Mouse (Mus musculus) G1E (cell line): ENCODE data around the gene Mxra7.

Source experiments
- CTCF ChIP-seq: IDR thresholded peaks from 2 replicates; pipeline ENCODE4 v1.5.1; 2012; ENCODE audit warnings: low read depth, low read length, inconsistent platforms, mixed read lengths
- GATA1 ChIP-seq: IDR thresholded peaks from 2 replicates; pipeline ENCODE4 v1.6.1; 2012; ENCODE audit warnings: borderline replicate concordance, low read length, inconsistent platforms, mixed read lengths
- GATA2 ChIP-seq: IDR thresholded peaks from 2 replicates; pipeline ENCODE4 v1.6.1; 2012; ENCODE audit warnings: low read depth, low read length, inconsistent platforms, borderline replicate concordance
- POLR2AphosphoS5 ChIP-seq: IDR thresholded peaks from 2 replicates; pipeline ENCODE4 v1.6.1; 2012; ENCODE audit warnings: low read depth, low read length, inconsistent platforms; ENCODE audit not compliant: insufficient replicate concordance
- TAL1 ChIP-seq: conservative IDR thresholded peaks from 2 replicates; pipeline ENCODE4 v1.6.1; 2012; ENCODE audit warnings: low read depth, low read length, inconsistent platforms, mixed read lengths

GRCm38 (mm10) chr11:116854279-116854678 lies 26.4 kb upstream of the Mxra7 start:
- TF ChIP-seq CTCF (no peak), GATA1 (no peak), POLR2AphosphoS5 (no peak), TAL1 (no peak), GATA2 (no peak)
